Mouse (Mus musculus) gastrocnemius, postnatal 4 days (tissue): Measurements from ENCODE around the gene Wscd2. TPM values are rescaled to one million over a fixed set of nuclear protein-coding genes. Genes with fewer than 3 reads are reported as not detected.

Experiments used
- DNase-seq, 2 experiments: peaks; one replicate each; pipeline ENCODE4 v3.0.0; 2021 to 2022; ENCODE audit warnings: low spot score in 2 of 2, mixed read lengths in 2 of 2
- total RNA-seq, 2 experiments: library from RNA; stranded (reverse); gene quantifications; 2 replicates each; pipeline ENCODE4 v1.2.3; 2021

Wscd2 gene
- total RNA-seq, 2 experiments from 2014 or later, result 1.2 to 1.4 TPM

- no peak for DNase-seq
These were observed 118.4 kb downstream of the Wscd2 start for GRCm38 (mm10) chr5:113608511-113608910.

GRCm38 (mm10) chr5:113609891-113610290 is 119.8 kb downstream of the Wscd2 start:
- no peak for DNase-seq

- no peak for DNase-seq
These were observed 120.4 kb downstream of the Wscd2 start for GRCm38 (mm10) chr5:113610490-113610889.

- DNase-seq, result no peak
These were observed 121.0 kb downstream of the Wscd2 start for GRCm38 (mm10) chr5:113611131-113611530.

GRCm38 (mm10) chr5:113611771-113612233 is 121.7 kb downstream of the Wscd2 start:
- peak in 1 of 2 experiments; percentile 45 for DNase-seq

DNA sequence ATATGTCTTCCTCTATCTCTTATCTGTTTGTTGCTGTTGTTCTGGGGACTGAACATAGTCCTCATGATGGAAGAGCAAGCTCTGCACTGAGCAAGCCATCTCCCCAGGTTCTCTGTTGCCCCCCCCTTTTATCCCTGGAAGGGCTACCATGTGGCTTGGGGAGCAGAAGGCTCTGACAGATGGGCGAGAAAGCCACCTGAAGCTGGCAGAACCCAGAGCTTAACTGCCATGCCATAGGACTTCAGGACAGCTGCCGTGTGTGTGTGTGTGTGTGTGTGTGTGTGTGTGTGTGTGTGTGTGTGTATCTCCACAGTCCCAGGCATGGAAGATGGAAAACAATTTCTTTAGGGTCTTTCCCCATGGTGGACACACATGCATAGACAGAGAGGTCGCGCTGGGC is 128.6 kb downstream of the Wscd2 start:
- no peak for DNase-seq

- no peak for DNase-seq
These were observed 129.0 kb downstream of the Wscd2 start for GRCm38 (mm10) chr5:113619151-113619550.

DNA sequence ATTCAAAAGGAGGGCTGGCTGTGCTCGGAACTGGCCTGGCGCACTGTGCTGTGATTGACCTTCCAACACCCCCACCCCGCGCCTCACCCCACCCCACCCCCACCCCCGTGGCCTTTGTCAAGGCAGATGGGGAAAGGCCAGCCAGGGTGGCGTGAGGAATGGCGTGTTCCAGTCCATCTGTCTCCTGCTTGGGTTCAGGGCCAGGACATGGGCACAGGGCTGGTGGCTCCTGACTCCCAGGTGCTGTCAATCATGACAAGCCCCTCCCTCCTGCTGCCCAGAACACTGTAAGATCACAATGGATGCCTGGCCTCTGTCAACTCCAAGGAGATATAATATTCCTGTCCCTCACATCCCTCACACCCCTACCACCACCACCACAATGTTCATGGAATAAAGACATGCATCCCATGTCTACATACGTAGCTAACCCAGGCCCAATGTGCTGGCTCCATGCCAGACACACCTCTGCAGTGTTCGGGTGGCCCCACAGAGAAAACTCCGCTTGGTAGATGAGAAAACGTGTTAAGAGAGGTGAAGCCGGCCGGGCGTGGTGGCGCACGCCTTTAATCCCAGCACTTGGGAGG is 130.1 kb downstream of the Wscd2 start:
- no peak for DNase-seq

DNA sequence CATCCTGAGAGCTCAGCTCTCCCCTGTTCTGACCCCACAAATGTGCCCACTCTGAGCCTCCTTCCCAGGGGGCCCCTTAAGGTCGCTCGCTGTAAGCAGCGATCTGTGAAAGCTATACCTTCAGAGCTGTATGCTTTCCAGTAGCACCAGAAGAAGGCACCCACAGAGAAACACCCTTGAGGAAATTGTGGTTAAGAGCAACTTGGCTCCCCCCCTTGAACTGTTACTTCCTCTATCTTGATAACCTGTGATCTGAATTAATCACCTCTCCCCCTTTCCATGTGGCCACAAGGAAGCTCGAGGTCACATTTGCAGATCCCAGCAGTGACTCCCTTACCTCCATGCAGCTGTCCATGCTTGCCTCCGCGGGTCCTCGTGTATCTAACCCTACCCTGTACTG is 130.9 kb downstream of the Wscd2 start:
- DNase-seq, result no peak

DNA sequence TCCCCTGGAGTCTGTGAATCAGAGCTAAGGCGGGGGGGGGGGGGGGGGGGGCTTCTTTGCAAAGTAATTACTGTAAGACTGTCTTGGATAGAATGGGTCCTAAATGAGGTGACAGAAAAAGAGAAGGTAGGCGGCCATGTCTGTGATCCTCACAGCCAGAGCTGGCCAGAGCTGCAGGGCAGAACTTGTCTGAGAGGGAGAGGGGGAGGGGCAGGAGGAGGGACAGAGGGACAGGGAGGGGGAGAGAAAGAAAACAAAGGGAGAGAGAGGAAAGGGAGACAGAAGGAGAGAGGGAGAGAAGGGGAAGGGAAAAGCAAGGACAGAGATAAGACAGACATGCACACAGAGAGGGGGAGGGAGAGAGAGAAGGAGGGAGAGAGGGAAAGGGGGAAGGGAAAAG is 132.9 kb downstream of the Wscd2 start:
- no peak for DNase-seq

GRCm38 (mm10) chr5:113625068-113625467 is 134.9 kb downstream of the Wscd2 start:
- DNase-seq, result no peak

DNA sequence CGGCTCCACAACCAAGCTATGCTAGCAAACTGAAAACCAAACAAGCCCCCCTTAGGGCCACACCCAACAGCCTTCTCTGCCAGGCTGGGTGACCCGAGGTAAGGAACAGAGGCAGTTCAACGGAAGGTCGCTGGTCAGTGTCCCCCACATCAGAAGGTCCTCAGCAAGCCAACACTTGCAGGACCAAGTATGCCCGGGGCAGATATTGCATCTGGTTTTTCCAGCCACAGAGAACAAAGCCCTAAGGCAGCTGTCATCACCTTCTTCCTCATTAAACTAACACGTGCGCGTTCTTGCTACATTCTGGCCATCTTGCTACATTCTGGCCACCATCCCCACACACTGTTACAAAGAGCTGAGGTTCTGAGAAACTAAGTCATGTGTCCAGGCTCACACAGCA is 136.2 kb downstream of the Wscd2 start:
- DNase-seq, result no peak

GRCm38 (mm10) chr5:113626991-113627390 is 136.9 kb downstream of the Wscd2 start:
- DNase-seq, result no peak

DNA sequence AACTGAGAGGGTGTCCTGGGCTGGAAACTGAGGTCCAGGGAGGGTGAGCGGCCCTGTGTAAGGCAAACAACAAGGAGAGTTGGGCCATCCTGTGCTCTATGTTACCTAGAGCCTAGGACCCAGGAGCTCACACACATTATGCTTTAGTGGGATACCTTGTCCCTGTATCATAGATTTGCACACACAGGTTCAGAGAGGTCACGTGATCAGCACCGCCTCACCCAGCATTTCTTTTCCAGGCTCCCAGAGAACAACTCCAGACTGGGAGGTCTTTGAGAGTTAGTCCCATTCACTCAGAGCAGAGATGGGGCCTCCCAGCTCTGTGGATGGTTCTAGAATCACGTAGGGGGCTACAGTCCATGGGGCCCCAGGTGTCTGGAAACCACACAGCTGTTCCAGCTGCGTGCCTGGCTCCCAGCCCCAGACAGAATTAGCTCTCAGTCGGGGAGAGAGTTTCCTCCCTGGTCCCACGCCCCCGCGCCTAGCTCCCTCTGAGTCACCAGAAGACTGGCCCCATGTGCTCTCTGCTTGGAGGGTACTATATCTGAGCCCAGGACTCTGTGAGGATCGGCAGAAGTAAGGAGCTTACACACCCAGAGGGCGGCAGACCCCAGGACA is 137.8 kb downstream of the Wscd2 start:
- peak; percentile 65 to 74 for DNase-seq

DNA sequence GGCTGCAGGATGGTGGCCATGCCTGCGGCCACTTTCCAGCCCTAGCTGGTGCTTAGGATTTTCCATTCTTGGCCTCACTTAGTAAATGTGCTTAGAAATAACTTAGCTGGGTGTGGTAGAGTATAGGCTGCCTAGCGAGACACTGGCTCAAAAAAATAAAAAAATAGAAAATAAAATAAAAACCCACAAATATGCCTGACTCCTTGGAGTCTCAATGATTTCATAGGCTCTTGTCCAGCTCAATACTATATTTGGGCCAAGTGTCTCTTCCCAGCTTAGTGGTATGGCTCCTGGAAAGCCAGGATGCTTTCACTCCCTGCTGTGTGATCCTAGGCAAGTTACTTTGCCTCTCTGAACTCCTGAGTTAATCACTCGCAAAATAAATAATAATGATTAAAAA is 139.1 kb downstream of the Wscd2 start:
- no peak for DNase-seq

GRCm38 (mm10) chr5:113630116-113630515 is 140.0 kb downstream of the Wscd2 start:
- DNase-seq, result no peak

DNA sequence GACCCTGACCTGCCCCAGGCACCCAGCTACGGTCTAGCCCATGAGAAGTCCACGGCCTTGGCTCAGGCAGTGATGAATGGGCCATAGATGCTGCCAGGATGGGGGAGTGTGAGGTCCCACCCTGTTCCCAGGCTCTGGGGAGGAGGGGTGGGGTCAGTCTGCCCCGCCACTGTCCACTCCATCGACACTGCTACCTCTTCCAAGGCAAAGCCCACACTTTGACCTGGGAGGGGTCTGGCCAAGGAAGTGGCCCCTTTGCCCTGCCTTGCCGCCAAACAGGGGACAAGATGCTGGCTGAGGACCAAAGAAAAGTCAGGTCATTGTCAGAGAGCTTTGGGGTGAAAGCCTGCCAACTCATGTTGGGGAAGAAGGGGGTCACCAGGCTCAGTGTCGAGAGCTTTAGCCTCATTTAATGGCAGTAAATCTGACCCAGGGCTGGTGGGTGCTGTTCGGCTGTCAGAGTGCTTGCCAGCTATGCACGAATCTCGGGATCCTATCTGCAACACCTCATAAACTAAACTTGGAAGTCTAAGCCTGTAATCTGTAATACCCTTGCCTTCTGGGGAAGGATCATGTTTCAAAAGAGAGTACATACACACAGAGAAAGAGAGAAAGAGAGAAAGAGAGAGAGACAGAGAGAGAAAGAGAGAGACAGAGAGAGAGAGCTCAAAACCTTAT is 143.0 kb downstream of the Wscd2 start:
- no peak for DNase-seq

GRCm38 (mm10) chr5:113634024-113634651 is 144.0 kb downstream of the Wscd2 start:
- peak in 1 of 2 experiments; percentile 36 for DNase-seq

GRCm38 (mm10) chr5:113634887-113635610 is 144.9 kb downstream of the Wscd2 start:
- DNase-seq, result no peak

DNA sequence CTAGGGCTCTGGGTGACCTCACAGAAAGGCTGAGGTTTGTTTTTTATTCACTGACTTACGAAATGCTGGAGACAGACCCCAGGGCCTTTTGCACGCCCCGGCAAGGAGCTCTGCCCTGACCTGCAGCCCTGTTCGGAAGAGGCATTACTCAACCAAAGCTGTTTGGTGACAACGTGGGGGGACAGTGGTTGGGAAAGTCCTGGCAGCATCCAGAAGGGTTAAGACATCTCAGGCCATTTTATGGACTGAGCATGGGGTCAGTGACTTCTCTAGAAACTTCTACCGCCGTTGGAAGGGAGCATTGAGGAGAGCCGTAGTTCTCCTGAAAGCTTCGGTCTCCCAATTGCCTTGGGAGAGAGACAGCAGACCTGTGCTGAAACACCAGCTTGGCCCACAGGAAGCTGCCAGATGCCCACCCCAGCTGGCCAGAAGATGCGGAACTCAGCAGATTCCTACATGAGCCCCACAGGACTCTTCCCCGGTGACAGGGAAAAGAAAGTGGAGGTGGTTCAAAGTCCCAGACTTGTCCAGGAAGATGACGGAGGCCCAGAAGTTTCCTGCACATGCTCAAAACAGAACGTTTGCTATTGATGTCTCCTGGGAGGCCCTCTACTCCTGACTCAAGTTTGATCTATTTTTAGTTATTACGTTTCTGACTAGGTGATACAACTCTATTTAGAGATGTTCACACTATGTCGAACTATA is 145.9 kb downstream of the Wscd2 start:
- no peak for DNase-seq

- no peak for DNase-seq
These were observed 147.5 kb downstream of the Wscd2 start for GRCm38 (mm10) chr5:113637631-113638030.
